Mouse (Mus musculus): ENCODE measurements around the gene Amph.

The Amph gene

GRCm38 (mm10) chr13:19138550-19138949 lies 190.5 kb downstream of the Amph start:
- no peak for DNase-seq (ENCODE audit: extremely low read depth, low read depth, low spot score)

GRCm38 (mm10) chr13:19139104-19139503 lies 191.1 kb downstream of the Amph start:
- no peak for DNase-seq (ENCODE audit: extremely low read depth, low read depth, low spot score)

DNA sequence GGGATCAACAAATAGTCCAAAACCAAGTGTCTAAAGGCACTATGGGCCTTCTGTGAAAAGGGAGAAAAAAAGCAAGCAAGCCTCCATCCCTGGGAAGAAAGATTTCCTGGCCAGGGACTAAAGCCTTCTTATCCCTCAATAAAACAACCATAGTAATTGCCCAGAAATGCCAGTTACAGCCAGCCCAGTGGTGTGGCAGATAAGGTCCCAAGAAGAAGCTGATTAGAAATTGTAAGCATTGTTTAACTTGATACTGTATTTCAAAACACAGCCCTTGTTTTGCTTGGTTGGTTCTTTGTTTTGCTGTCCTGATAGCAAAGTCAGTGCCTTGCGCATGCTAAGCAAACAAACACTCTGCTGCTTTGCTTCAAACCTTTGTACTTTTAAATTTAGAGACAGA lies 191.8 kb downstream of the Amph start:
- DNase-seq (ENCODE audit: extremely low read depth, low read depth, low spot score): no peak

- DNase-seq (ENCODE audit: extremely low read depth, low read depth, low spot score): no peak
Observed at GRCm38 (mm10) chr13:19143766-19144165, 195.8 kb downstream of the Amph start.

- DNase-seq (ENCODE audit: extremely low read depth, low read depth, low spot score): no peak
Observed at GRCm38 (mm10) chr13:19147468-19147867, 199.5 kb downstream of the Amph start.

- no peak for DNase-seq (ENCODE audit: extremely low read depth, low read depth, low spot score)
Observed at GRCm38 (mm10) chr13:19149574-19149973, 201.6 kb downstream of the Amph start.

DNA sequence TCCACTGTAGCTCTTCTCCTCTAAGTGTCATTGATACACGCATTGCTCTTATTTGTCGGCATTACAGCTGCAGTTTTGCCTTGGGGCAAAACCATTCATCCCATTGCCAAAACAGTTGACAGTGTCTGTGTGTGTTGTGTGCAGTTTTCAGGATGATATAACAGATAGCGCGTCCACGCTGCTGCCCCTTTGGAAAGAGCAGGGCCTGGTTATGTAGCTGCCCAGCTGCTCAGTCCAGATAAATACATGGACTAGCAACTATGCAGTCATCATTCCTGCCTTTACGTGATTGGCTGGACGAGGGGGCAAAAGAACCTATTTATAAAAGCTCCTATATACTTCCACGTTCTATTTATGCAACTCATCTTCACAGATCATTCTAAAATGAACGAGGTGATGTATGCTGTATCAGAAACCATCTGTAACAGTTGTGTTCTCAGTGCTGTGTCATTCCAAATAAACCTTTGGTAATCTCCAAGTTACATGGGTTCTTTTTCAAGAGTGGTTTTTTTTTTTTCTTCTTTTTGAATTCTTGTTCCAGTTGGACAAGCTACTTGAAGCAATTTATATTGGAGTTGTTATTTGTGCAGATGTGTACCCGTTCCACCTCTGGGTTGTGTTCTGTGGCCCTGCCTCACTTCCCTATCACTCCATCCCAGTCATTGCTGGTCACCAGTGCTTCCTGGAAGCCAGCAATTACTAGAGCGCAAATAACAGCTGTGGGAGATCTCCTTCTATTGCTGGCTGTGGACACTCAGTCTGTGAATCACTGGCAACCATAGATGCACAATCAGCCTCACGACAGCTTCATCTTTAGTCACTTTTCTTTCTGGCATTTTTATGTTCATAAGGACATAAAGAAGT lies 202.7 kb downstream of the Amph start:
- DNase-seq (ENCODE audit: extremely low read depth, low read depth, low spot score): no peak

- no peak for DNase-seq (ENCODE audit: extremely low read depth, low read depth, low spot score)
Observed at GRCm38 (mm10) chr13:19152126-19152525, 204.1 kb downstream of the Amph start.

DNA sequence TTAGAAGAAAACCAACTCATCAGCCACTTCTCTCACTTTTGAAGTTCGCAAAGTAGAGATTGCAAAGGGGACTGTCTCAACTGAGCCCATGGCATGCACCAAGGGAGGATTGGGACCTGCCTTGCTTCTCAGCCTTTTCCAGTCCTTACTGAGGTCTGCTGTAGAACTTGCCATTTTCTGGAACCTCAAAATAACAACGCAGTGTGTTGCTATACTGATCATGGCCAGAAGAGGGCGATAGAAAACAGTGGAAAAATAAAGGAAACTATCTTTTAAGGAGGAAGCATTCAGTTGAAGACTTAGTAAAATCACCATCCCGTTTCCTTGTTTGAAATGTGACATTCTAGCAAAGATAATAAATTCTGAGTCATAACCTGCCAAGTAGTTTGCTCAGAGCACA lies 210.5 kb downstream of the Amph start:
- no peak for DNase-seq (ENCODE audit: extremely low read depth, low read depth, low spot score)

DNA sequence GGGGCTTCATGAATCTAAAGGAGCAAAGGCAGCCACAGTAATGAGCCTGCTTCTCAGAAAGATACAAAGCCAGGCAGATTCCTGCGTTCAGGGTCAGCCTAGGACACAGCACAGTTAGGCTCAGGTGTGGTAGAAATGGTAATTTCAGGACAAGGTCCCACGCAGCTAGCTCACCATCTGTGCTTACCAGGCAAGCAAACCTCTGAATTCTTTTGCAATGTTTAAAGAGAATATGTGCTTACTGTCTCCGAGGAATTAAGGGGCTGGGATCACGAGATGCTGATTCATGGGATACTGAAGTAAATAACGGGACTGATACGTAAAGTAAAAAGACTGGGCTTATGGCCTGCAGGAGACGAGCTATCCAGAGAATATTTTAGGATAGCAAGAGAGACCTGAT lies 212.6 kb downstream of the Amph start:
- no peak for DNase-seq (ENCODE audit: extremely low read depth, low read depth, low spot score)

GRCm38 (mm10) chr13:19161111-19161510 lies 213.1 kb downstream of the Amph start:
- no peak for DNase-seq (ENCODE audit: extremely low read depth, low read depth, low spot score)

GRCm38 (mm10) chr13:19162120-19162519 lies 214.1 kb downstream of the Amph start:
- no peak for DNase-seq (ENCODE audit: extremely low read depth, low read depth, low spot score)

DNA sequence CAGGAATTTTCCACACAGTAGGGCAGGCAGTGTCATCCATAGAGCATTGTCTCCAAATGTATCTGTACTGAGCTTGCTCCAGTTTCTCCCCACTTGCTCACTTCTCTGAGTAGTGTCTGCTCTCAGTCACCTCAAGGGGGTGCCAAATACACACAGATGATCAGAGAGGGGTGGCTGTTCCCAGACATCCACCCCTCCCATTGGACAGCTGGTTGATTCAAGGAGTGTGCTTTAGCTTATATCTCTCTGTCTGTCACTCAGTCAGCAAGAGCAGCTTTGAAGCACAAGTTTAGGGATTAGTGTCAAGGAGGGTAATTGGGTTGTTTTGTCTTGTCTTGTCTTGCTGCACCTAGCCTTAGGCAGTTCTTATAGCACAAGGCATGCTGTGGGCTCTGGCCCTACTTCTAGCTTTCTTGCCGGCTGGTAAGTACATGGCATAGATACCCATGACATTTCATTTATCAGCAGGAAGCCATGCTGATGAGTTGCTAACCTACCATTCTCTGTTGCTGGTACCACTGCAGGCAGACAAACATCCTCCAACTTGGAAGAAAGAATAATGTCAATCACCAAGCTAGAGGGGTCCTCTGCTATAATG lies 229.8 kb downstream of the Amph start:
- DNase-seq (ENCODE audit: extremely low read depth, low read depth, low spot score): no peak

GRCm38 (mm10) chr13:19178351-19178750 lies 230.3 kb downstream of the Amph start:
- DNase-seq (ENCODE audit: extremely low read depth, low read depth, low spot score): no peak

DNA sequence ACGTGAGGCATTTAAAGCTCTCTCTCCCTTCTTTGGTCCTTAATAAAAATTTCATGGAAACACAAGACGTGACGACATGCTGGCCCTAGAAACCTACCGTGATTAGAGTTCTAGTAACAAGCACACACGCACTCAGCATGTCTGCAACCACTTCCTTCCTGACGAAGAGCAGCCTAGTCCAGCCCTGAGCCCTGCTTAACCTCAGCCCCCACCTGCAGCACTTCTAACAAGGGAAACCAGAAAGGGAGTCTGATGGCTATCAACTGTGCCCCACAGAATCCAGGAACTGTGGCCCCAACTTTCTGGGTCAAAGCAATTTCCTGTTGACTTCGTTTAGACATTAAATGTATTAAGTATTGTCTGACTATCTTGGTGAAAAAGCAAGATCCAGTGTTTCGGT lies 234.3 kb downstream of the Amph start:
- DNase-seq (ENCODE audit: extremely low read depth, low read depth, low spot score): no peak

DNA sequence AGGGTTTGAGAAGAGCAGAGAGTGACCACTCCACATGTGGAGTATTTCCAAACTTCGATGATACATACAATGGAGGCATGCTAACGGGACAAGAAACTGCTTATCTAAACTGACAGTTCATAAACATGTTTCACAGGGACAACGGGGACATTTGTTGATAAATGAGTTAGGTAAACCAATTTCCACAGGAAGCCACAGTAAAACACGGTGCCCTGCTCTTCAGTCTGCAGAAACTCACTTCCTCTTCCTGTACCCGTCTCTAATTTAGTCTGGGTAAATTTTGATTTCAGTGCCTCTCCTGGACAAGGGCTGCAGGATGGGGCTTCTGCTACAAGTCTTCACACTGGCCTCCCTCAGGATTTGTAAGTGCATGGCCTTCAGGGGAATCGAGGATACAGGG lies 242.0 kb downstream of the Amph start:
- no peak for DNase-seq (ENCODE audit: extremely low read depth, low read depth, low spot score)

DNA sequence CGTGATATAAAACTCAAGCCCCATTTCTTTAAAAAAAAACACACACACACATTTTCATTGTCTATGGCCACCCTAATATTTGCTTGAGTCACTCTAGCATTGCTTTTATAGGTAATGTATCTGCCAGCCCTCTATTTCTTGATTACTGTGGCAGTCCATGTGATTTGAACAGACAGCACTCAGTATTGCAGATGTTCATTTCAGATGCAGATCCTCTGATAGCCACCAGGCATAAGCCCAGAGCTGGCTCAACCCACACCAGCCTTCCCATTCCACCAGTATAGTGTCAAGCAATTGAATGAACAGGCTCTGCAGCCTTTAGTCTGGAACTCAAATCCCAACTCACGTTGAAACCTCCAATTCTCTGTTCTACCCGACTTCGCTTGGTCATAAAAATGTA lies 246.8 kb downstream of the Amph start:
- DNase-seq (ENCODE audit: extremely low read depth, low read depth, low spot score): no peak

- DNase-seq (ENCODE audit: extremely low read depth, low read depth, low spot score): no peak
Observed at GRCm38 (mm10) chr13:19195456-19195855, 247.5 kb downstream of the Amph start.
